Mouse (Mus musculus): ENCODE data around the gene Pkd1l3. TPM values are rescaled to one million over a fixed set of nuclear protein-coding genes. Genes with fewer than 3 reads are reported as not detected.

Gene Pkd1l3
- 0.03 TPM in 1 of 2 replicates, not detected in the other for polyA plus RNA-seq (2012; rRNA removed)

GRCm38 (mm10) chr8:109614243-109615210 lies at the start of gene Pkd1l3:
Gene Pkd1l3, plus strand, starts transcription at chr8:109614517.

GRCm38 (mm10) chr8:109565498-109566333 lies 48.6 kb upstream of the Pkd1l3 start, which contains the start of the genes Dhx38 and Txnl4b:
Gene Dhx38, minus strand, starts transcription at chr8:109565861.
Gene Txnl4b, plus strand, starts transcription at chr8:109565892.

DNA sequence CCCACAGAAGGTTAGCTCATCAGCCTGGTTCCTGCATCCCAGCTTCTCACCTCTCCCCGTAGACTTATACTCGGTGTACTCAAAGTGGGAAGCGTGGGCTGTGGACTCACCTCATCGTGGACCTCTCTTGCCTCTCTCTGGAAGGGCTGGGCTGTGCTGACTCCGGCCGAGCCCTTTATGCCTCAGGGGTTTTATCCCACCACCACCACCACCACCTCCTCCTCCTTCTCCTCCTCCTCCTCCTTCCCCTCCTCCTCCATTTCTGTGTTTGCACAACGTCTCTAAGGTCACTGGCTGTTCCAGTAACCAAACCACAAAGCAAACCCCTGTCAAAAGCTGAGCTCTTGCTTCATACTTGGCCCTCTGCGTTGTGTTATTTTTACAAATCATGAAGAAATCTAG lies 35.4 kb upstream of the Pkd1l3 start, which contains the start of gene Hp:
Gene Hp, minus strand, starts transcription at position 273 of the 402 bp plus-strand sequence.

GRCm38 (mm10) chr8:109608271-109609152 lies 5.8 kb upstream of the Pkd1l3 start, which contains the start of gene Dhodh:
Gene Dhodh, minus strand, starts transcription at chr8:109608673.

GRCm38 (mm10) chr8:109693146-109693900 lies 79.0 kb downstream of the Pkd1l3 start, which contains the start of gene Ist1:
Gene Ist1, minus strand, starts transcription at chr8:109693260.

DNA sequence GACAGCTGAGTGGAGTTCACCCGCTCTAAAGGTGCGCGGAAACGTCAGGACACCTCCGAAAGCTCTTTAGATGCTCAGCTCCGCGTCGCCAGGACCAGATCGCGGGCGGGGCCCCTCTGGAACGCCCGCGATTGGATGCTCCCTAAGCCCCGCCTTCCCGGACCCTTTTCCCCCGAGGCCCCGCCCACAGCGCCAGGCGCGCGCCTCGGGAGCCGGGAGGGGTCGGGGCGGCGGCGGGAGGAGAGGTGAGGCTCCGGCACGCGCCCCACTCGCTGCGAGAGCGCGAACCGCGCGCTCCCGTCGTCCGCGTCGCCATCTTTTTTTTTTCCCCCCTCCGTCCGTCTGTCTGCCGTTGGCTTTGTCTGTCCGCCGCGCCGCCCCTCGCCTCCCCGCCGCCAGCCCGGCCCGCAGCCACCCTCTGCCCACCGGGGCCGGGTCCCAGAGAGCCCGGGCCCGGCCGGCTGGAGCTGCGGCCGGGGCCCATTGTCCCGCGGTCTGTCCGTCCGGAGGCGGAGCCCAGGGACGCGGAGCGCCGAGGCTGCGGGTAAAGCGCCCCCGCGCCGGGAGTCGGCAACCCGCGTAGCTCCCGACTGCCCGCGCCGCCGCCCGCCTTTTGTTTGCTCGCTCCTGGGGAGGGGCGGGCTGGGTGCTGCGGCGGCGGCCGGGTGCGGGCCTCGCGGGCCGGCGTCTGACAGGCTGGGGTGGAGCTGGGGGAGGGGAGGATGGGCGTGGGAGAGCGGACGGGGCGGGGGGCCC lies 91.2 kb downstream of the Pkd1l3 start, which contains the start of gene Zfp821:
Gene Zfp821, plus strand, starts transcription at position 227 of the 756 bp plus-strand sequence.

Other genes with a start within 250 kb of the Pkd1l3 start
- gene Pmfbp1, start 120.5 kb upstream of the Pkd1l3 start, polyA plus RNA-seq (2012; rRNA removed), result not detected in 2 replicates
- gene Dhx38, start 48.7 kb upstream of the Pkd1l3 start, polyA plus RNA-seq (2012; rRNA removed), result 6.4 and 7.2 TPM in 2 replicates
- gene Txnl4b, start 48.6 kb upstream of the Pkd1l3 start, polyA plus RNA-seq (2012; rRNA removed), result 1.2 and 1.6 TPM in 2 replicates
- 7.8 and 9.5 TPM in 2 replicates for gene Hp, start 35.3 kb upstream of the Pkd1l3 start, polyA plus RNA-seq (2012; rRNA removed)
- gene Dhodh, start 5.8 kb upstream of the Pkd1l3 start, polyA plus RNA-seq (2012; rRNA removed), result 5.9 and 7.4 TPM in 2 replicates
- 12.2 and 17.1 TPM in 2 replicates for gene Ist1, start 78.7 kb downstream of the Pkd1l3 start, polyA plus RNA-seq (2012; rRNA removed)
- 4.6 and 7.0 TPM in 2 replicates for gene Zfp821, start 91.0 kb downstream of the Pkd1l3 start, polyA plus RNA-seq (2012; rRNA removed)
- gene Atxn1l, start 123.2 kb downstream of the Pkd1l3 start, polyA plus RNA-seq (2012; rRNA removed), result 2.1 and 2.9 TPM in 2 replicates
- 5.8 and 9.2 TPM in 2 replicates for gene Ap1g1, start 164.0 kb downstream of the Pkd1l3 start, polyA plus RNA-seq (2012; rRNA removed)